Mouse (Mus musculus): Measurements from ENCODE around the gene Iqcg. TPM values are rescaled to one million over a fixed set of nuclear protein-coding genes. Genes with fewer than 3 reads are reported as not detected.
A peak's percentile ranks its signal among the peaks of the same experiment; 100 is the strongest.
"Not testable (repeated sequence)": the region's sequence is repeated elsewhere in the genome, so short reads cannot be mapped to it uniquely, and the experiment has no call there.

The Iqcg gene
- polyA plus RNA-seq, 1 experiment from 2014 or later = 5.4 TPM

DNA sequence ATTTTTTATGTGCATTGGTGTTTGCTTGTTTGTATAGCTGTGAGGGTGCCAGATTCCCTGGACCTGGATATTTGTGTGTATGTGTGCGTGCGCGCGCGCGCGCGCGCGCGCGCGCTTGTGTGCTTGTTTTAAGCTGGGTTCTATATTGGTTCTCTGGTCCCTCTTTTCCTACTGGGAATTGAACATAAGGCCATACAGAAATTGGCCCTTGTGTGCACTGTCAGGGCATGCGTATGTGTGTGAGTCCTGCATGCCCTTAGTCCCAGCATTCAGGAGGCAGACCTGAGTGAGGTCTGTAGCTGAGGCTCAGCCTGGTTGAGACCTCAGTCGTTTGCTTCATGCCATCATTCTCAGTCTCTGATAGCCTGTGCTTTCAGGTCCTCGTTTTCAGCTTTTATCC lies 2.0 kb upstream of the Iqcg start:
- 92% methylated on average over 16 of the region's 16 CpGs for WGBS
- Histone ChIP-seq H3K36me3 (ENCODE audit: insufficient read depth, low read length) (peaks cover 24% of the 10 kb centered on the region), H3K9me3 (replicated peaks; ENCODE audit: low read length) (no peaks in the 10 kb centered on the region), H3K4me3 (replicated peaks; ENCODE audit: low read depth, low read length) (peak overlapping the region; percentile 75; the same call in 1 of the 2 replicates), H3K4me2 (ENCODE audit: low read length) (peak overlapping the region; percentile 65), H3K9ac (ENCODE audit: low read depth, low read length) (peak overlapping the region; percentile 44; the same call in 1 of the 2 replicates), H3K27me3 (ENCODE audit: insufficient read depth, low read length) (no peaks in the 10 kb centered on the region), H3K4me1 (replicated peaks; ENCODE audit: insufficient read depth, low read length) (peaks cover under 1% of the 10 kb centered on the region), H3K27ac (no peak overlapping the region)
- DNase-seq (ENCODE audit: low spot score) (no peak), ATAC-seq (replicated peaks; ENCODE audit: low FRiP score, low read depth) (no peak)
- no peak for TF ChIP-seq CTCF (IDR thresholded peaks at IDR 0.05; ENCODE audit: low read depth)

DNA sequence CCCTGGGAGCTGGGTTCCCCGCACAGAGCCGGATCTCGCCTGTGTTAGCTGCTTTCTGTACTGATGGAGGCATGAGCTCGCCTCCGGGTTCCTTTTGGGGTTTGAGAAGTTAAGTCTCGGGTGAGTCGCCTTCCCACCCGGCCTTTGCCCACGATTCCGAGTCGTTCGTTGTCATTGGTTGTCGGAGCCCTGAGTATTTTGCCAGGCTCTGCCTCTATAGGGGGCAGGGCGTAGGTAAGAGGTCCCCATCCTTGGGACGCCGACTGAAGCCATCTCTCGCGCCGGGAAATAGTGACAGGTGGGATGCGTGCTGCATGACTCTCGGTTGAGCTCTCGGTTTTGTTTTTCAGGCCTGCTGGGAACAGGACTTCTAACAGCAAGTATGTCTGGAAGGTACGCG lies 768 bp upstream of the Iqcg start:
- DNase-seq (ENCODE audit: low spot score) (peak; percentile 55), ATAC-seq (replicated peaks; ENCODE audit: low FRiP score, low read depth) (peak; percentile 35; the same call in 1 of the 2 replicates)
- TF ChIP-seq CTCF (IDR thresholded peaks at IDR 0.05; ENCODE audit: low read depth) = no peak
- H3K9me3 ChIP-seq (replicated peaks; ENCODE audit: low read length) = no peaks in the 10 kb centered on the region
- under 1% methylated on average over 24 of the region's 24 CpGs for WGBS
- H3K4me3 ChIP-seq (replicated peaks; ENCODE audit: low read depth, low read length) = peak overlapping the region; percentile 75
- peaks cover 24% of the 10 kb centered on the region for H3K36me3 ChIP-seq (ENCODE audit: insufficient read depth, low read length)
- H3K27me3 ChIP-seq (ENCODE audit: insufficient read depth, low read length) = no peaks in the 10 kb centered on the region
- H3K9ac ChIP-seq (ENCODE audit: low read depth, low read length) = peak overlapping the region; percentile 83
- H3K4me1 ChIP-seq (replicated peaks; ENCODE audit: insufficient read depth, low read length) = no peaks in the 10 kb centered on the region; the same call in none of the 2 replicates
- H3K27ac ChIP-seq = peak overlapping the region; percentile 77
- H3K4me2 ChIP-seq (ENCODE audit: low read length) = peak overlapping the region; percentile 65

- peak overlapping the region; percentile 75; the same call in 1 of the 2 replicates for H3K4me3 ChIP-seq (replicated peaks; ENCODE audit: low read depth, low read length)
- no peaks in the 10 kb centered on the region for H3K9me3 ChIP-seq (replicated peaks; ENCODE audit: low read length)
- H3K9ac ChIP-seq (ENCODE audit: low read depth, low read length) = 0 out of 2 replicates have a peak overlapping the region, but pooled peaks have one; percentile 25
- H3K4me1 ChIP-seq (replicated peaks; ENCODE audit: insufficient read depth, low read length) = no peaks in the 10 kb centered on the region; the same call in none of the 2 replicates
- ATAC-seq (replicated peaks; ENCODE audit: low FRiP score, low read depth) = peak; percentile 16; the same call in 1 of the 2 replicates
- DNase-seq (ENCODE audit: low spot score) = no peak
- peaks cover 24% of the 10 kb centered on the region for H3K36me3 ChIP-seq (ENCODE audit: insufficient read depth, low read length)
- no peak for TF ChIP-seq CTCF (IDR thresholded peaks at IDR 0.05; ENCODE audit: low read depth)
- peak overlapping the region; percentile 50 for H3K4me2 ChIP-seq (ENCODE audit: low read length)
- H3K27ac ChIP-seq = no peak overlapping the region
- H3K27me3 ChIP-seq (ENCODE audit: insufficient read depth, low read length) = no peaks in the 10 kb centered on the region
- WGBS = 17% methylated on average over 10 of the region's 10 CpGs
Measured at GRCm38 (mm10) chr16:33055655-33056054, 363 bp downstream of the Iqcg start.

GRCm38 (mm10) chr16:33054927-33055326 lies 1.1 kb downstream of the Iqcg start:
- H3K27ac ChIP-seq; H3K27me3 ChIP-seq (ENCODE audit: insufficient read depth, low read length); ATAC-seq (replicated peaks; ENCODE audit: low FRiP score, low read depth); H3K4me1 ChIP-seq (replicated peaks; ENCODE audit: insufficient read depth, low read length); DNase-seq (ENCODE audit: low spot score); H3K9me3 ChIP-seq (replicated peaks; ENCODE audit: low read length); H3K4me3 ChIP-seq (replicated peaks; ENCODE audit: low read depth, low read length); H3K4me2 ChIP-seq (ENCODE audit: low read length); H3K9ac ChIP-seq (ENCODE audit: low read depth, low read length): not testable (repeated sequence)
- H3K36me3 ChIP-seq (ENCODE audit: insufficient read depth, low read length) = peaks cover 19% of the 10 kb centered on the region
- 75% methylated on average over 2 of the region's 2 CpGs for WGBS

DNA sequence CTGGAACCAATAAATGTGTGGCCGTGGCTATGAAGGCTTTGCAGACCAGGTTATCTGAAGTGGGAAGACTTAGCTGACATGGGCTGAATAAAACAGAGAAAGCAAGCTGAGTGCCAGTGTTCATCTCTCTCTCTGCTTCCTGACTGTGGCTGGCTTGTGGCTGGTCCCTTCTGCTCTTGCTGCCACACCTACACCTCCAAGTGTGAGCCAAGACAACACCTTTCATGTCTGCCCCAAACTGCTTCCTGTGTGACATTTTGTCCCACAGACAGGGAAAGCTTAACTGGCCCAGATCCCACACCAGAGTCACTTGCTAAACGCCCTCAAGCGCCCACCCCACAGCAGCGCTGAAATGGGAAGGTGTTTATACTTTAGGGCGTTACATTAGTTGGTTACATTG lies 2.9 kb downstream of the Iqcg start:
- no peak for DNase-seq (ENCODE audit: low spot score)

DNA sequence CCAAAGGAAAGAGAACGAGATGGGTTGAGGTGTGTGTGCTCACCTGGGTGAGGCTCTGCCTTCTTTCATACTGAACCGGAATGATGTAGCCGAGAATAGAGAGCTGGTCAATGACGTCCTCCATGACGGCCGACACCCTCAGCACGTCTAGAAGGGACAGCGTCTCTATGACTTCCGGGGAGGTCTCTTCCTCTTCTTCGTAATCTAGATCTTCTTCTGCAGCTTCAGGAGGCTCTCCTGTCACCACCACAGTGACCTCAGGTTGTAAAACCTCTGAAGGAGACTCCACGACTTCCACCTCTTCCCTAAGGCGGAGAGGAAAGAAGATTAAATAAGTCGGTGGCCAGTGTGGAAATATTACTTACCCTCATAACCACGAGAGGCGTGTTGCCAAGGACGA lies 6.2 kb downstream of the Iqcg start:
- DNase-seq (ENCODE audit: low spot score) = no peak
- no peaks in the 10 kb centered on the region for H3K4me1 ChIP-seq (replicated peaks; ENCODE audit: insufficient read depth, low read length)
- H3K27me3 ChIP-seq (ENCODE audit: insufficient read depth, low read length) = no peaks in the 10 kb centered on the region
- H3K9ac ChIP-seq (ENCODE audit: low read depth, low read length) = no peak overlapping the region
- no peak for TF ChIP-seq CTCF (IDR thresholded peaks at IDR 0.05; ENCODE audit: low read depth)
- H3K36me3 ChIP-seq (ENCODE audit: insufficient read depth, low read length) = no peaks in the 10 kb centered on the region
- H3K9me3 ChIP-seq (replicated peaks; ENCODE audit: low read length) = no peaks in the 10 kb centered on the region
- no peak overlapping the region for H3K4me3 ChIP-seq (replicated peaks; ENCODE audit: low read depth, low read length)
- H3K27ac ChIP-seq = no peak overlapping the region
- WGBS = 92% methylated on average over 16 of the region's 16 CpGs
- ATAC-seq (replicated peaks; ENCODE audit: low FRiP score, low read depth) = no peak
- no peak overlapping the region for H3K4me2 ChIP-seq (ENCODE audit: low read length)

More for the DNA sequence above, 2.9 kb downstream of the Iqcg start:
- WGBS = 79% methylated on average over 5 of the region's 5 CpGs
- Histone ChIP-seq H3K9ac (ENCODE audit: low read depth, low read length) (no peak overlapping the region), H3K27me3 (ENCODE audit: insufficient read depth, low read length) (no peaks in the 10 kb centered on the region), H3K4me2 (ENCODE audit: low read length) (no peak overlapping the region), H3K27ac (no peak overlapping the region), H3K4me3 (replicated peaks; ENCODE audit: low read depth, low read length) (no peak overlapping the region), H3K9me3 (replicated peaks; ENCODE audit: low read length) (no peaks in the 10 kb centered on the region), H3K4me1 (replicated peaks; ENCODE audit: insufficient read depth, low read length) (no peaks in the 10 kb centered on the region; the same call in 1 of the 2 replicates), H3K36me3 (ENCODE audit: insufficient read depth, low read length) (peaks cover 2% of the 10 kb centered on the region; the same call in 1 of the 2 replicates)
- TF ChIP-seq CTCF (IDR thresholded peaks at IDR 0.05; ENCODE audit: low read depth) = no peak
- ATAC-seq (replicated peaks; ENCODE audit: low FRiP score, low read depth) = no peak

DNA sequence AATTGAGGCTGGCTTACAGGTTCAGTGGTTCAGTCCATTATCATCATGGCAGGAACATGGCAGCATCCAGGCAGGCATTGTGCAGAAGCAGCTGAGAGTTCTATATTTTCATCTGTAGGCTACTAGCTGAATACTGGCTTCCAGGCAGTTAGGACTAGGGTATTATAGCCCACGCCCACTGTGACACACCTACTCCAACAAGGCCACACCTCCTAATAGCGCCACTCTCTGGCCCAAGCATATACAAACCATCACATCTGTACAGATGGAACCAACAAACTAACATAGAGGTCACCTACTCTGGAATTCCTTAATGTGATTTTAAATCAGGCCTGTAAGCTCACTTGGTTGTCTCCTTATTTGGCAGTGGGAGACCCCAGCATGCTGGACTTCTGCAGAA lies 7.3 kb downstream of the Iqcg start:
- 83% methylated on average over 2 of the region's 2 CpGs for WGBS
- Histone ChIP-seq H3K4me2 (ENCODE audit: low read length) (no peak overlapping the region), H3K27ac (no peak overlapping the region), H3K27me3 (ENCODE audit: insufficient read depth, low read length) (no peaks in the 10 kb centered on the region), H3K4me1 (replicated peaks; ENCODE audit: insufficient read depth, low read length) (no peaks in the 10 kb centered on the region), H3K9ac (ENCODE audit: low read depth, low read length) (no peak overlapping the region), H3K36me3 (ENCODE audit: insufficient read depth, low read length) (no peaks in the 10 kb centered on the region), H3K9me3 (replicated peaks; ENCODE audit: low read length) (no peaks in the 10 kb centered on the region), H3K4me3 (replicated peaks; ENCODE audit: low read depth, low read length) (no peak overlapping the region)
- ATAC-seq (replicated peaks; ENCODE audit: low FRiP score, low read depth) (no peak), DNase-seq (ENCODE audit: low spot score) (no peak)
- TF ChIP-seq CTCF (IDR thresholded peaks at IDR 0.05; ENCODE audit: low read depth) = no peak
